ENCODE assay signal across 21 mouse cellular contexts in the genomic region with DNA sequence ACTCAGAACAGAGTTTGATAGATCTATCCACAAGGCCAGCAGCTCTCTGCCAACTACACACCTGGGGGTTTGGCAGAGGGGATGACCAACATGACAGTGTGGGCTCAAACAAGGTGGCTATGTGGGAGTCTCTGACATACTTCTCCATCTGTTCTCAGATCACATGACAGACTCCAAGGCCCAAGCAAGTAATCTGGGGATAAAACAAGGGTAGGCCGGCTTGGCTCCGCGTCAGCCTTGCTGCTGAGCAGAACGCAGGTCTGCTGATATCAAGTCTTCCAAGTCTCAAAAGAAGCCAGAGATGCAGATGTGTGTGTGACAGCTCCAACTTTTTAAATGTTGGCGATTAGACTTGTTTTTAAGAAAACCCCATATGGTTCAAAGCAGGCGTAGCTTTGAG. TPM values are rescaled to one million over a fixed set of nuclear protein-coding genes. Genes with fewer than 3 reads are reported as not detected.
"Had no signal": no experiment of that assay in that cellular context is flagged by ENCODE, and none has a peak within 500 bp of the region (broad histone marks: within the 10 kb centered on the region; RNA-seq: fewer than 3 reads in every experiment).

No protein-coding gene starts in this region.

- H3K4me2 ChIP-seq: lung, embryonic 15.5 days; midbrain, embryonic 12.5 days; neural tube, embryonic 13.5 days; neural tube, embryonic 15.5 days; stomach, embryonic 15.5 days had no signal

- H3K9ac ChIP-seq: liver, postnatal 0 days; lung, embryonic 15.5 days; midbrain, embryonic 12.5 days; neural tube, embryonic 13.5 days; neural tube, embryonic 15.5 days; stomach, embryonic 15.5 days had no signal

- H3K27me3 ChIP-seq: lung, embryonic 15.5 days; megakaryocyte, embryonic 14.5 days; midbrain, embryonic 12.5 days; neural tube, embryonic 13.5 days; stomach, embryonic 15.5 days had no signal

- H3K4me1 ChIP-seq: lung, embryonic 15.5 days; megakaryocyte, embryonic 14.5 days; midbrain, embryonic 12.5 days; neural tube, embryonic 13.5 days; neural tube, embryonic 15.5 days; stomach, embryonic 15.5 days had no signal

- H3K9me3 ChIP-seq: lung, embryonic 15.5 days; megakaryocyte, embryonic 14.5 days; midbrain, embryonic 12.5 days; neural tube, embryonic 13.5 days; neural tube, embryonic 15.5 days; stomach, embryonic 15.5 days had no signal

- ATAC-seq: liver, postnatal 0 days; lung, postnatal 0 days; midbrain, embryonic 16.5 days had no signal

- H3K4me3 ChIP-seq: lung, embryonic 15.5 days; megakaryocyte, embryonic 14.5 days; midbrain, embryonic 12.5 days; myocyte; neural tube, embryonic 13.5 days; neural tube, embryonic 15.5 days; stomach, embryonic 15.5 days had no signal

- H3K27ac ChIP-seq: lung, embryonic 15.5 days; macrophage; midbrain, embryonic 12.5 days; neural tube, embryonic 13.5 days; neural tube, embryonic 15.5 days; stomach, embryonic 15.5 days; stomach, postnatal 0 days had no signal

- DNase-seq: liver, postnatal 0 days; lung, adult 2 months; lung, postnatal 14 days; lung, postnatal 36 days; midbrain, embryonic 14.5 days; right cerebral cortex, postnatal 14 days; thymus, adult 18-20 months; thymus, postnatal 14 days; thymus, postnatal 36 days had no signal

- H3K36me3 ChIP-seq: lung, embryonic 15.5 days; midbrain, embryonic 12.5 days; neural tube, embryonic 13.5 days; neural tube, embryonic 15.5 days; stomach, embryonic 15.5 days had no signal

RNA-seq across cellular contexts. Expression of a gene that starts 28.7 kb away (rescaled TPM):
- polyA plus RNA-seq: liver, postnatal 0 days; macrophage; testis, adult 2 months had no signal
